Mouse (Mus musculus): ENCODE measurements around the gene Phactr2. TPM values are rescaled to one million over a fixed set of nuclear protein-coding genes. Genes with fewer than 3 reads are reported as not detected.
A peak's percentile ranks its signal among the peaks of the same experiment; 100 is the strongest.

The Phactr2 gene
- polyA plus RNA-seq, 1 experiment from 2014 or later = 24.0 TPM

DNA sequence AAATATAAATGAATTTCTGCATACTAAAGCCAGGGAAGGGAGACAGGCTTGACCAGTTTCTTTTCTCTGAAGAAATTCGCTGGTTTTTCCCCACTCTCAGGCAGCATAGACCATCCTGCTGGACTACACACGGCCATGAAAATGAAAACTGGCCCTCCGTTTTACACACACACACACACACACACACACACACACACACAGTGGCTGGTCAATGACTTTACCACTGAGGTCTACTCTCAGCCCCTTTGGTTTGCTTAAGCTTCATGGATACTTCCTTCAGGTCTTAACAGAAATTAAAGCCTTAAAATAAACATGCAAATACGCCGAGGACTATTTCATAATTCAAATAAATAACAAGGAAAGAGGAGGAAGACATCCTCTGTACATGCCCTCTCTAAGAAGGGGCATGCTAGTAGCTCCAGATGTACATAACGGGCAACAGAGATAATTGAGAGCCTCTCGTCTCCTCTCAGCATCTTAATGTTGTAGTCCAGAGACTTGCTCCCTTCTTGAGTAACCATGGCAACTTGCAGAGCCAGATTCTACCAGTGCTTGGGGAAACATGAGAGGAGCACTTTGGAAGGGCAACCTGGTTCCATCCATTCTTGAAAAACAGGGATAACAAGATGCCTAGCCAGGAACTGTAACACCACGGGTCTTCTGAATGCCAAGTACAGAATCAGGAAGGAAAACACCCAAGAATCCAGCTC, 184.8 kb downstream of the Phactr2 start:
- Histone ChIP-seq H3K4me1 (ENCODE audit: control insufficient read depth, insufficient read depth, low read length) (no peaks in the 10 kb centered on the region), H3K27me3 (ENCODE audit: control insufficient read depth, insufficient read depth, low read length) (no peaks in the 10 kb centered on the region), H3K27ac (replicated peaks; ENCODE audit: low read depth, low read length) (no peak overlapping the region), H3K4me2 (ENCODE audit: low read depth, low read length) (no peak overlapping the region), H3K9me3 (replicated peaks; ENCODE audit: control insufficient read depth, low read length) (no peaks in the 10 kb centered on the region), H3K4me3 (ENCODE audit: low read depth, low read length) (no peak overlapping the region), H3K36me3 (replicated peaks; ENCODE audit: control insufficient read depth, insufficient read depth, low read depth, low read length) (no peaks in the 10 kb centered on the region), H3K9ac (replicated peaks; ENCODE audit: low read length) (no peak overlapping the region)
- 80% methylated on average over 8 of the region's 8 CpGs for WGBS
- ATAC-seq (replicated peaks; ENCODE audit: insufficient number of reproducible peaks, low FRiP score, low TSS enrichment, low read depth) (no peak), DNase-seq (ENCODE audit: low spot score) (no peak)

GRCm38 (mm10) chr10:13288296-13288695, 185.9 kb downstream of the Phactr2 start:
- Histone ChIP-seq H3K4me2 (ENCODE audit: low read depth, low read length) (no peak overlapping the region), H3K27ac (replicated peaks; ENCODE audit: low read depth, low read length) (no peak overlapping the region), H3K4me3 (ENCODE audit: low read depth, low read length) (no peak overlapping the region), H3K4me1 (ENCODE audit: control insufficient read depth, insufficient read depth, low read length) (no peaks in the 10 kb centered on the region), H3K9me3 (replicated peaks; ENCODE audit: control insufficient read depth, low read length) (no peaks in the 10 kb centered on the region), H3K36me3 (replicated peaks; ENCODE audit: control insufficient read depth, insufficient read depth, low read depth, low read length) (no peaks in the 10 kb centered on the region), H3K27me3 (ENCODE audit: control insufficient read depth, insufficient read depth, low read length) (no peaks in the 10 kb centered on the region), H3K9ac (replicated peaks; ENCODE audit: low read length) (no peak overlapping the region)
- 95% methylated on average over 5 of the region's 5 CpGs for WGBS
- no peak for DNase-seq (ENCODE audit: low spot score)
- ATAC-seq (replicated peaks; ENCODE audit: insufficient number of reproducible peaks, low FRiP score, low TSS enrichment, low read depth) = no peak

DNA sequence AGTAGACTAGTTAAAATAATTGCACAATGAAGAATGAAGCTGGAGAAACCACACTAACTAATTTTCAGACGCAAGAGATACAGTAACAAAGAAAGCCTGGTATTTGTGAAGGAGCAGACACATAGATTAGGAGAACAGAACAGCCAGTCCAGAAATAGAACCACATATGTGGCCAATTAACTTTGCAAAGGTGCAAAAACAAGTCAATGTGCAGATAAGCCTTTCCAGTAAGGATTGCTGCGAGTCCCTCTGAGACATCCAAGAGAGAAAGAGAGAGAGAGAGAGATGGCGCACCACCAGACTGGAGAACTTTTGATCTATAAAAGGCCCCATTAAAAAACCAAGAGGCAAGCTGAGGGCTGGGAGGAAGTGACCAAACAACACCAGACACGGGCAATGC, 190.8 kb downstream of the Phactr2 start:
- DNase-seq (ENCODE audit: low spot score) (peak; percentile 21), ATAC-seq (replicated peaks; ENCODE audit: insufficient number of reproducible peaks, low FRiP score, low TSS enrichment, low read depth) (no peak)
- H3K4me3 ChIP-seq (ENCODE audit: low read depth, low read length) = no peak overlapping the region
- no peaks in the 10 kb centered on the region for H3K9me3 ChIP-seq (replicated peaks; ENCODE audit: control insufficient read depth, low read length)
- no peak overlapping the region for H3K27ac ChIP-seq (replicated peaks; ENCODE audit: low read depth, low read length)
- no peak overlapping the region; the same call in 1 of the 2 replicates for H3K9ac ChIP-seq (replicated peaks; ENCODE audit: low read length)
- no peaks in the 10 kb centered on the region for H3K4me1 ChIP-seq (ENCODE audit: control insufficient read depth, insufficient read depth, low read length)
- H3K27me3 ChIP-seq (ENCODE audit: control insufficient read depth, insufficient read depth, low read length) = no peaks in the 10 kb centered on the region
- WGBS = 31% methylated on average over 4 of the region's 4 CpGs
- no peak overlapping the region for H3K4me2 ChIP-seq (ENCODE audit: low read depth, low read length)
- H3K36me3 ChIP-seq (replicated peaks; ENCODE audit: control insufficient read depth, insufficient read depth, low read depth, low read length) = no peaks in the 10 kb centered on the region

DNA sequence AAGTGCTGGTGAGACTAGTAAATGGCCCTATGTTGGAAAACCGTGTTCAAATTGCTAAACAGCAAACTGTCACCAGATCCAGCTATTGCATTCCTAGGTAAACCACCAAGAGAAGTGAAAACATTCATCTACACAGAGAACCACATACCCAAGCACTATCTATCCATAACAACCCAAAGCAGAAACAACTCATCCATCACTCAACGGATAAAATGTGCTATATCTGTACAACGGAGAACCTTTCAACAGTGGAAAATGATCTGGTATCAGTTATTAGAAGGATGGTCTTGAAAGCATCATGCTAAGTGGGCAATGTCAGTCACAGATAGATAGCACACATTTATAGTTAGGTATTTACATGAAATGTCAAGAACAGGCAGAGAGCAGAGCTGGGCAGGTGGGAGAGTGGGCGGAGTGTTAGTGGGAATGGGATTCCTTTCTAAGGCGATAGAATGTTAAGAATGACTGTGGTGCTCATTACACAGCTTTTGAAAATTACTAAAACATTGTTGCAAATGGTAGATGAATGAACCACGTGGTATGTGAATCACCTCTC, 193.8 kb downstream of the Phactr2 start:
- H3K9me3 ChIP-seq (replicated peaks; ENCODE audit: control insufficient read depth, low read length) = no peaks in the 10 kb centered on the region
- no peak overlapping the region for H3K27ac ChIP-seq (replicated peaks; ENCODE audit: low read depth, low read length)
- H3K36me3 ChIP-seq (replicated peaks; ENCODE audit: control insufficient read depth, insufficient read depth, low read depth, low read length) = no peaks in the 10 kb centered on the region
- no peaks in the 10 kb centered on the region for H3K27me3 ChIP-seq (ENCODE audit: control insufficient read depth, insufficient read depth, low read length)
- H3K4me2 ChIP-seq (ENCODE audit: low read depth, low read length) = no peak overlapping the region
- no peak overlapping the region for H3K4me3 ChIP-seq (ENCODE audit: low read depth, low read length)
- no peaks in the 10 kb centered on the region for H3K4me1 ChIP-seq (ENCODE audit: control insufficient read depth, insufficient read depth, low read length)
- no peak overlapping the region for H3K9ac ChIP-seq (replicated peaks; ENCODE audit: low read length)
- DNase-seq (ENCODE audit: low spot score) (no peak), ATAC-seq (replicated peaks; ENCODE audit: insufficient number of reproducible peaks, low FRiP score, low TSS enrichment, low read depth) (no peak)
- 83% methylated on average over 6 of the region's 6 CpGs for WGBS

DNA sequence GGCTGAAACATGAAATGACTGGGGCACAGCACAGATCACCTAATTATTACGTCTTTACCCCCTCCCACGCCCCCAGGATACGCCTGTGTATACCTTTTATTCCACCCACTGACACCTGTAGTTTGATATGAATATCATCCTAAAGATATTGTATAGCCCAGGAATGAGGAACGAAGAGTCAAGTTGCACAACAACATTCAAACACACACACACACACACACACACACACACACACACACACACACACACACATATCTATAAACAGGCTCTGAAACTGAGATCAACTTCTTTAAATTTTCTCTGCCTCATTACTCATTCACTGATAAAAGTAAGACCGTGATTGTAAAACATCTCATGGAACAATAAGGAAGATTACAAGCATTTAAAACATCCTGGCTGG, 197.9 kb downstream of the Phactr2 start:
- WGBS = 87% methylated on average over 5 of the region's 5 CpGs

DNA sequence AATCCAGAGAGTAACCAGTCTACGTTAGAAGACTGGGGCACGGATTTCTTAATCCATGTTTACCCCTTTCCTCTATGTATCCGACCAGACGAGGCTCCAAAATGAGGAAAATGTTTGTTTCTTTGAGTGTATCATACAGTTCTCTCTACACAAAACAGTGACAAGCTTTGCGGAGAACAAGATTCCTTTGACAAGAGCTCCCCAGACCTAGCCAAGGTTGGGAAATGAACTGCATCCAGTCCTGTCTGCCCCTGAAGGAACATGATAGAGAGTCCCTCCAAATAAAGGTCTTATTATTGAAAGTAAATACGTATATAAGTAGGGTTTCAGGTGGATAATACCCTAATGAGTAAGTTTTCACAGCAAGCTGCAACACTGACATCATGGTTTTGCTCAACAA, 199.1 kb downstream of the Phactr2 start:
- no peaks in the 10 kb centered on the region for H3K4me1 ChIP-seq (ENCODE audit: control insufficient read depth, insufficient read depth, low read length)
- no peaks in the 10 kb centered on the region for H3K27me3 ChIP-seq (ENCODE audit: control insufficient read depth, insufficient read depth, low read length)
- no peak overlapping the region for H3K9ac ChIP-seq (replicated peaks; ENCODE audit: low read length)
- 86% methylated on average over 6 of the region's 6 CpGs for WGBS
- DNase-seq (ENCODE audit: low spot score) (no peak), ATAC-seq (replicated peaks; ENCODE audit: insufficient number of reproducible peaks, low FRiP score, low TSS enrichment, low read depth) (no peak)
- no peaks in the 10 kb centered on the region for H3K9me3 ChIP-seq (replicated peaks; ENCODE audit: control insufficient read depth, low read length)
- no peaks in the 10 kb centered on the region for H3K36me3 ChIP-seq (replicated peaks; ENCODE audit: control insufficient read depth, insufficient read depth, low read depth, low read length)
- no peak overlapping the region for H3K4me2 ChIP-seq (ENCODE audit: low read depth, low read length)
- H3K27ac ChIP-seq (replicated peaks; ENCODE audit: low read depth, low read length) = no peak overlapping the region
- no peak overlapping the region for H3K4me3 ChIP-seq (ENCODE audit: low read depth, low read length)

More for the DNA sequence above, 197.9 kb downstream of the Phactr2 start:
- no peak for DNase-seq (ENCODE audit: low spot score)
- ATAC-seq (replicated peaks; ENCODE audit: insufficient number of reproducible peaks, low FRiP score, low TSS enrichment, low read depth) = no peak
- Histone ChIP-seq H3K4me2 (ENCODE audit: low read depth, low read length) (no peak overlapping the region), H3K9me3 (replicated peaks; ENCODE audit: control insufficient read depth, low read length) (no peaks in the 10 kb centered on the region), H3K4me1 (ENCODE audit: control insufficient read depth, insufficient read depth, low read length) (no peaks in the 10 kb centered on the region), H3K36me3 (replicated peaks; ENCODE audit: control insufficient read depth, insufficient read depth, low read depth, low read length) (no peaks in the 10 kb centered on the region), H3K27ac (replicated peaks; ENCODE audit: low read depth, low read length) (no peak overlapping the region), H3K9ac (replicated peaks; ENCODE audit: low read length) (no peak overlapping the region), H3K27me3 (ENCODE audit: control insufficient read depth, insufficient read depth, low read length) (no peaks in the 10 kb centered on the region), H3K4me3 (ENCODE audit: low read depth, low read length) (no peak overlapping the region)

- Histone ChIP-seq H3K4me3 (ENCODE audit: low read depth, low read length) (no peak overlapping the region), H3K9ac (replicated peaks; ENCODE audit: low read length) (no peak overlapping the region), H3K36me3 (replicated peaks; ENCODE audit: control insufficient read depth, insufficient read depth, low read depth, low read length) (no peaks in the 10 kb centered on the region), H3K9me3 (replicated peaks; ENCODE audit: control insufficient read depth, low read length) (no peaks in the 10 kb centered on the region), H3K4me1 (ENCODE audit: control insufficient read depth, insufficient read depth, low read length) (no peaks in the 10 kb centered on the region), H3K4me2 (ENCODE audit: low read depth, low read length) (no peak overlapping the region), H3K27me3 (ENCODE audit: control insufficient read depth, insufficient read depth, low read length) (no peaks in the 10 kb centered on the region), H3K27ac (replicated peaks; ENCODE audit: low read depth, low read length) (no peak overlapping the region)
- no peak for DNase-seq (ENCODE audit: low spot score)
- 90% methylated on average over 4 of the region's 4 CpGs for WGBS
- ATAC-seq (replicated peaks; ENCODE audit: insufficient number of reproducible peaks, low FRiP score, low TSS enrichment, low read depth) = no peak
Observed at GRCm38 (mm10) chr10:13274699-13275098, 199.5 kb downstream of the Phactr2 start.

GRCm38 (mm10) chr10:13273756-13274155, 200.5 kb downstream of the Phactr2 start:
- Histone ChIP-seq H3K27ac (replicated peaks; ENCODE audit: low read depth, low read length) (no peak overlapping the region), H3K4me3 (ENCODE audit: low read depth, low read length) (no peak overlapping the region), H3K4me1 (ENCODE audit: control insufficient read depth, insufficient read depth, low read length) (no peaks in the 10 kb centered on the region), H3K27me3 (ENCODE audit: control insufficient read depth, insufficient read depth, low read length) (no peaks in the 10 kb centered on the region), H3K36me3 (replicated peaks; ENCODE audit: control insufficient read depth, insufficient read depth, low read depth, low read length) (no peaks in the 10 kb centered on the region), H3K9me3 (replicated peaks; ENCODE audit: control insufficient read depth, low read length) (no peaks in the 10 kb centered on the region), H3K9ac (replicated peaks; ENCODE audit: low read length) (no peak overlapping the region), H3K4me2 (ENCODE audit: low read depth, low read length) (no peak overlapping the region)
- no peak for ATAC-seq (replicated peaks; ENCODE audit: insufficient number of reproducible peaks, low FRiP score, low TSS enrichment, low read depth)
- no peak for DNase-seq (ENCODE audit: low spot score)
- whole genome bisulfite sequencing = 90% methylated on average over 1 of the region's 1 CpGs
